Mouse (Mus musculus) liver, embryonic 16.5 days (tissue): ENCODE measurements at regions not wholly inside any gene's neighbourhood (a gene's known extent, or its start where the extent isn't known, plus 50 kb on each side); places are given as distances from the start of the nearest gene placed in this dataset.
A peak's percentile ranks its signal among the peaks of the same experiment; 100 is the strongest.

Experiments used
- ATAC-seq: fragments of 200-750 bp; cut with Nextera tagmentation; 2 replicates; pipeline ENCODE4 v1.8.0; 2017; ENCODE audit warnings: low read depth, mild to moderate bottlenecking, moderate number of reproducible peaks, moderate library complexity
- H3K27ac ChIP-seq: fragments of 300-500 bp; sonication (generic); 2 replicates; pipeline ENCODE4 v1.5.1; 2014; ENCODE audit warnings: mild to moderate bottlenecking, low read length
- H3K27me3 ChIP-seq: fragments of 300-500 bp; sonication (generic); 2 replicates; pipeline ENCODE4 v1.6.1; 2014; ENCODE audit warnings: low read depth, low read length, mixed read lengths; ENCODE audit not compliant: control insufficient read depth, insufficient read depth
- H3K36me3 ChIP-seq: fragments of 300-500 bp; sonication (generic); 2 replicates; pipeline ENCODE4 v1.6.1; 2014; ENCODE audit warnings: mild to moderate bottlenecking; ENCODE audit not compliant: control insufficient read depth, insufficient read depth
- H3K4me1 ChIP-seq: fragments of 300-500 bp; sonication (generic); 2 replicates; pipeline ENCODE4 v1.6.1; 2014; ENCODE audit warnings: low read depth, low read length, mixed read lengths; ENCODE audit not compliant: control insufficient read depth
- H3K4me2 ChIP-seq: fragments of 300-500 bp; sonication (generic); 2 replicates; pipeline ENCODE4 v1.6.1; 2014; ENCODE audit warnings: low read depth, low read length, mixed read lengths
- H3K4me3 ChIP-seq: fragments of 300-500 bp; sonication (generic); 2 replicates; pipeline ENCODE4 v1.5.1; 2014; ENCODE audit warnings: low read depth, mild to moderate bottlenecking, low read length
- H3K9ac ChIP-seq: fragments of 300-500 bp; sonication (generic); 2 replicates; pipeline ENCODE4 v1.6.1; 2014; ENCODE audit warnings: low read depth, low read length
- H3K9me3 ChIP-seq: fragments of 300-500 bp; sonication (generic); replicated peaks from 2 replicates; pipeline ENCODE4 v1.6.1; 2016; ENCODE audit warnings: low read length; ENCODE audit not compliant: control insufficient read depth
- WGBS: fragments of 180-500 bp; shearing (Covaris S2); extraction: QIAGEN DNeasy Blood & Tissue Kit; methylation state at CpG from one replicate; pipeline ENCODE4 v1.1.7; 2014; ENCODE audit not compliant: insufficient replicate concordance; 5-methylcytosine and 5-hydroxymethylcytosine counted together

- H3K27ac ChIP-seq: no peak overlapping the region
- H3K36me3 ChIP-seq: no peaks in the 10 kb centered on the region
- H3K9ac ChIP-seq: no peak overlapping the region
- H3K9me3 ChIP-seq: no peaks in the 10 kb centered on the region
- ATAC-seq: no peak
- H3K4me2 ChIP-seq: no peak overlapping the region
- H3K27me3 ChIP-seq: no peaks in the 10 kb centered on the region
- WGBS: 18% methylated on average over 4 of the region's 4 CpGs
- H3K4me3 ChIP-seq: no peak overlapping the region
- H3K4me1 ChIP-seq: no peaks in the 10 kb centered on the region
These were observed 120.3 kb upstream of the Fmo9 start for GRCm38 (mm10) chr1:166801929-166802328.

- WGBS: 43% methylated on average over 2 of the region's 2 CpGs
- H3K36me3 ChIP-seq: no peaks in the 10 kb centered on the region
These were observed 122.3 kb upstream of the Fmo9 start for GRCm38 (mm10) chr1:166803928-166804327.

GRCm38 (mm10) chr1:166804333-166804732 lies 122.7 kb upstream of the Fmo9 start:
- H3K4me1 ChIP-seq: no peaks in the 10 kb centered on the region
- no peak overlapping the region for H3K9ac ChIP-seq
- 25% methylated on average over 1 of the region's 1 CpGs for WGBS
- no peaks in the 10 kb centered on the region for H3K9me3 ChIP-seq
- H3K27ac ChIP-seq: no peak overlapping the region
- H3K36me3 ChIP-seq: no peaks in the 10 kb centered on the region
- no peak for ATAC-seq
- no peak overlapping the region for H3K4me2 ChIP-seq
- no peaks in the 10 kb centered on the region for H3K27me3 ChIP-seq
- H3K4me3 ChIP-seq: no peak overlapping the region

More at GRCm38 (mm10) chr1:166803928-166804327, 122.3 kb upstream of the Fmo9 start:
- Histone ChIP-seq H3K27ac (no peak overlapping the region), H3K9ac (no peak overlapping the region), H3K9me3 (no peaks in the 10 kb centered on the region), H3K4me2 (no peak overlapping the region), H3K4me3 (no peak overlapping the region), H3K4me1 (no peaks in the 10 kb centered on the region), H3K27me3 (no peaks in the 10 kb centered on the region)
- ATAC-seq: no peak

GRCm38 (mm10) chr1:166807163-166807945 lies 125.7 kb upstream of the Fmo9 start:
- H3K4me3 ChIP-seq: no peak overlapping the region
- WGBS: 47% methylated on average over 7 of the region's 7 CpGs
- H3K9ac ChIP-seq: no peak overlapping the region
- ATAC-seq: no peak
- no peak overlapping the region for H3K27ac ChIP-seq
- no peaks in the 10 kb centered on the region for H3K9me3 ChIP-seq
- H3K4me2 ChIP-seq: no peak overlapping the region
- H3K36me3 ChIP-seq: no peaks in the 10 kb centered on the region
- no peaks in the 10 kb centered on the region for H3K27me3 ChIP-seq
- peaks cover 13% of the 10 kb centered on the region for H3K4me1 ChIP-seq

- peak; percentile 85 for ATAC-seq
- no peaks in the 10 kb centered on the region for H3K27me3 ChIP-seq
- peaks cover 24% of the 10 kb centered on the region for H3K4me1 ChIP-seq
- H3K9ac ChIP-seq: 0 out of 2 replicates have a peak overlapping the region, but pooled peaks have one; percentile 8
- H3K4me3 ChIP-seq: peak overlapping the region; percentile 18; the same call in 1 of the 2 replicates
- 20% methylated on average over 9 of the region's 9 CpGs for WGBS
- H3K36me3 ChIP-seq: no peaks in the 10 kb centered on the region
- H3K4me2 ChIP-seq: peak overlapping the region; percentile 57
- H3K27ac ChIP-seq: peak overlapping the region; percentile 80
- no peaks in the 10 kb centered on the region for H3K9me3 ChIP-seq
These were observed 129.9 kb upstream of the Fmo9 start for GRCm38 (mm10) chr1:166811341-166812071.

- peak overlapping the region; percentile 80 for H3K27ac ChIP-seq
- peak; percentile 79 for ATAC-seq
- 22% methylated on average over 7 of the region's 7 CpGs for WGBS
- H3K4me3 ChIP-seq: no peak overlapping the region
- peaks cover 24% of the 10 kb centered on the region for H3K4me1 ChIP-seq
- peak overlapping the region; percentile 57 for H3K4me2 ChIP-seq
- no peaks in the 10 kb centered on the region for H3K27me3 ChIP-seq
- H3K9me3 ChIP-seq: no peaks in the 10 kb centered on the region
- no peak overlapping the region for H3K9ac ChIP-seq
- no peaks in the 10 kb centered on the region for H3K36me3 ChIP-seq
These were observed 130.4 kb upstream of the Fmo9 start for GRCm38 (mm10) chr1:166812072-166812461.

GRCm38 (mm10) chr1:166812920-166813439 lies 131.3 kb upstream of the Fmo9 start:
- H3K27ac ChIP-seq: peak overlapping the region; percentile 80
- peak; percentile 17; the same call in 1 of the 2 replicates for ATAC-seq
- H3K27me3 ChIP-seq: no peaks in the 10 kb centered on the region
- no peak overlapping the region for H3K4me2 ChIP-seq
- H3K9ac ChIP-seq: no peak overlapping the region
- peaks cover 24% of the 10 kb centered on the region for H3K4me1 ChIP-seq
- H3K9me3 ChIP-seq: no peaks in the 10 kb centered on the region
- 55% methylated on average over 7 of the region's 7 CpGs for WGBS
- H3K36me3 ChIP-seq: no peaks in the 10 kb centered on the region
- no peak overlapping the region for H3K4me3 ChIP-seq

GRCm38 (mm10) chr1:166817927-166818326 lies 136.3 kb upstream of the Fmo9 start:
- Histone ChIP-seq H3K4me2 (no peak overlapping the region), H3K36me3 (no peaks in the 10 kb centered on the region), H3K27me3 (no peaks in the 10 kb centered on the region), H3K4me1 (peaks cover 5% of the 10 kb centered on the region), H3K9ac (no peak overlapping the region), H3K4me3 (no peak overlapping the region), H3K9me3 (no peaks in the 10 kb centered on the region), H3K27ac (no peak overlapping the region)
- ATAC-seq: no peak
- WGBS: 49% methylated on average over 4 of the region's 4 CpGs

GRCm38 (mm10) chr1:166818682-166819081 lies 137.0 kb upstream of the Fmo9 start:
- Histone ChIP-seq H3K36me3 (no peaks in the 10 kb centered on the region), H3K4me3 (no peak overlapping the region), H3K27me3 (no peaks in the 10 kb centered on the region), H3K4me2 (no peak overlapping the region), H3K27ac (peak overlapping the region; percentile 15), H3K9ac (no peak overlapping the region), H3K9me3 (no peaks in the 10 kb centered on the region), H3K4me1 (peaks cover under 1% of the 10 kb centered on the region; the same call in 1 of the 2 replicates)
- 33% methylated on average over 5 of the region's 5 CpGs for WGBS
- no peak for ATAC-seq
